Mouse (Mus musculus) megakaryocyte, embryonic 14.5 days (primary cell): ENCODE data around the gene Nup107.
A peak's percentile ranks its signal among the peaks of the same experiment; 100 is the strongest.

Source experiments
- FLI1 ChIP-seq: IDR thresholded peaks from 2 replicates; pipeline ENCODE4 v1.6.1; 2012; ENCODE audit warnings: low read length, inconsistent platforms, mixed read lengths
- GATA1 ChIP-seq: IDR thresholded peaks from 3 replicates; pipeline ENCODE4 v1.6.1; 2012; ENCODE audit warnings: mixed read lengths, low read length, inconsistent platforms, borderline replicate concordance

- TF ChIP-seq GATA1 (no peak), FLI1 (peak; percentile 91)
Measured at GRCm38 (mm10) chr10:117792141-117793091, at the start of gene Nup107.
